Mouse (Mus musculus) megakaryocyte, embryonic 14.5 days (primary cell): ENCODE data around the gene Gm7534.

Experiments
- FLI1 ChIP-seq: IDR thresholded peaks from 2 replicates; pipeline ENCODE4 v1.6.1; 2012; ENCODE audit warnings: low read length, inconsistent platforms, mixed read lengths
- GATA1 ChIP-seq: IDR thresholded peaks from 3 replicates; pipeline ENCODE4 v1.6.1; 2012; ENCODE audit warnings: mixed read lengths, low read length, inconsistent platforms, borderline replicate concordance

DNA sequence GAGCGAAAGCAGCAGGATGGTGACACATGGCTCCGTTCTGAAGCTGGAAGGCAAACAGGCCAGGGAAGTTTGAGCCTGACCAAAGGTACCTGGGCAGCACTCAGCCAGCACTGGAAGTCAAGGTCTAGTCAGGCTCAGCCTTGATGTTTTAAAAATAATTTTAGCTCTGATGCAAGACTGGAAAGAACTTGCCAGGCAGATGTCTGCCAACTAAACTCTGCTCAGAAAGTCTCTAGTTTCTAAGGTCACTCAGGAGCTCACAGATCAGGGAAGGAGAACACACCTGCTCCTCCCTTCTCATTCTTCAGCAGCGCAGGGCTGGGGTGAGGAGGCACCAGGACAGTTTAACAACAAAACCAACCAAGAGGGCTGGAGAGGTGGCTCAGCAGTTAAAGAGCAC, 48.5 kb downstream of the Gm7534 start:
- TF ChIP-seq GATA1 = no peak
- TF ChIP-seq FLI1 = no peak
